Mouse (Mus musculus): ENCODE data around the gene Klf3. TPM values are rescaled to one million over a fixed set of nuclear protein-coding genes. Genes with fewer than 3 reads are reported as not detected.

Klf3 gene
- 30.9 and 32.9 TPM in 2 replicates for polyA plus RNA-seq (2015; fragmentation: Nextera tagmentation; extraction: Ambion mirVana)

DNA sequence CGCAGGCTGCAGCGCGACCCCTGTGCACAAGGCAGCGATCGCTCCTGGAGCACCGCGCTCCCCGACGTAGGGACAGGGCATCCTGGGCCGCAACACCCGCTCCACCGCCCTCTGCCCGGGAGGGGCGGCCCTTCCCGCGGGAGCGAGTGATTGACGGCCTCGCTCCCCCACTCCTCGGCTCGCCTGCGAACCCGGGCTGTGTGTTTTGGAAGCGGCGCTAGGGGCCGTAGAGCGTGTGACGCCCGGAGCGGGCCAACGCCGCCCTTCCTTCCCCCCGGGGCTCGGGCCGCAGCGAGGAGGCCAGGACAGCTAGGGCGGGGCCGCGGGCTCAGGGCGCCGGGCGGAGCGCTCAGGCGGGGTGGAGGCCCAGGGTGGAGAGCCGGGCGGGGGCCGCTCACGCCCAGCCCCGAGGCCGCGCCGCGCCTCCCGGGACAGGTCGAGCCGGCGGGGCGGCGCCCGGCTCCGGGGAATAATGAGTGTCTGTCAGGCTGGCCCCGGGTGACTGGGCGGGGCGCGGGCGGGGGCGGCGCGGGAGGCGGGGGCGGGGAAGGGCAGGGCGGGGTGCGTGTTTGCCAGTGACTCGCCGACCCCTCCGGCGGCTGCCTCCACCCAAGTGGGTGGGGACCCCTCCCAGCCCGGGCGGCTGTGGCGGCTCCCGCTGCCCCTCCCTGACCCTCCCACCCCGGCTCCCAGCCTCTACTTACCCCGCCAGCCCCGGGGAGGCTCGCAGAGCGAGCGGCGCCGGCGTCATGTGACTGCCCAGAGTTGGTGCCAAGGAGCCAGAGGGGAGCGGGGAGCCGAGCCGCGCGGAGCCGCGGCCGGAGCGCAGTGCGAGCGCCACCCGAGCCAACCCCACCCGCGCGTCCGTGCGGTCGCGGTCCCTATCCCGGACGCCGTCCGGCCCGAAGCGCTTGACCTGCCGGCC, at the start of gene Klf3:
Klf3 (plus strand) TSS at position 594 of the 925 bp plus-strand sequence.
- peak within 1 kb of the TSS; percentile 63 for H3K4me3 ChIP-seq (replicated peaks; ENCODE audit: low read length)
- under 1% methylated on average over 85 of the region's 116 CpGs for whole genome bisulfite sequencing

DNA sequence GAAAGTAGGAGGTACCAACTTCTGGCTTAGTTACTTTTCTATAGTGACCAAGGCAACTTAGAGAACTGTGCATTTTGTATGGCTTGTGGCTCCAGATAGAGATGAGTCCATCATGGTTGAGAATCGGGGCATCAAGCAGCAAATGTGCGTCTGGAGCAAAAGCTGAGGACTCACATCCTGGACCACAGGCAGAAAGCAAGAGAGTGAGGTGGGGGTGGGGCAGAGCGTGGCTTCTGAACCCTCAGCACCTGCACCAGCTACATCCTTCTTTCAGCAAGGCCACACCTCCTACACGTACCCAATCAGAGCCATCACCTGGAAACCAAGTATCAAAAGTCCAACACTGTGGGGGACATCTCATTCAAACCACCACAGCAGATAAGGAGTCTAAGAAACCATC, 40.9 kb upstream of the Klf3 start:
- Histone ChIP-seq H3K9ac (replicated peaks; ENCODE audit: low read depth, low read length) (no peak overlapping the region), H3K4me2 (ENCODE audit: low read length) (no peak overlapping the region), H3K36me3 (ENCODE audit: control insufficient read depth, insufficient read depth) (no peaks in the 10 kb centered on the region), H3K9me3 (ENCODE audit: control insufficient read depth, low read length) (no peaks in the 10 kb centered on the region), H3K27ac (ENCODE audit: low read length) (no peak overlapping the region), H3K4me1 (replicated peaks; ENCODE audit: control insufficient read depth, insufficient read depth, low read length) (no peaks in the 10 kb centered on the region), H3K4me3 (replicated peaks; ENCODE audit: low read length) (no peak overlapping the region), H3K27me3 (replicated peaks; ENCODE audit: control insufficient read depth, insufficient read depth, low read length) (no peaks in the 10 kb centered on the region)
- 89% methylated on average over 4 of the region's 4 CpGs for WGBS
- ATAC-seq: no peak

More for the DNA sequence above, at the start of gene Klf3:
- Histone ChIP-seq H3K36me3 (ENCODE audit: control insufficient read depth, insufficient read depth) (no peaks in the 10 kb centered on the region), H3K9me3 (ENCODE audit: control insufficient read depth, low read length) (peaks cover 3% of the 10 kb centered on the region; the same call in 1 of the 2 replicates), H3K4me1 (replicated peaks; ENCODE audit: control insufficient read depth, insufficient read depth, low read length) (peaks cover 25% of the 10 kb centered on the region), H3K27me3 (replicated peaks; ENCODE audit: control insufficient read depth, insufficient read depth, low read length) (no peaks in the 10 kb centered on the region), H3K4me2 (ENCODE audit: low read length) (peak within 1 kb of the TSS; percentile 73), H3K27ac (ENCODE audit: low read length) (peak within 1 kb of the TSS; percentile 97), H3K9ac (replicated peaks; ENCODE audit: low read depth, low read length) (peak within 1 kb of the TSS; percentile 91)
- peak; percentile 86 for ATAC-seq

DNA sequence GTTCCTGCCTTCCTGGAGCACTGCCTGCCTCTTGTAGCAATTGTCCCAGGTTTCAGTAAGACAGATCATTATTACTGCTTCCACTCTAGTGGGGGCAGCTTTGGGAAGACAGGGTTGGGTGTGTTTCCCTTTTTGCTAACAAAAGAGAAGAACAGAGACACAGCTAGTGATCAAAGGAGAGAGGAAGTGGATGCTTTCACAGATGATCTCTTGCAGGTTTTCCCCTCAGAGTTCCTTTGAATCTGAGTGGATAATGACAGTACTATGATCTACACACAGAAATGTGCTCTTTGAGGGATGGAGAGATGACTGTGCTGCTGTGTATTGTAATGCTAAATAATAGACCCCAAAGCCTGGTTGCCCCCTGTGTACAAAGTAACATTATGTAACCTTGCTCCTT, 38.7 kb upstream of the Klf3 start:
- Histone ChIP-seq H3K4me2 (ENCODE audit: low read length) (no peak overlapping the region), H3K27ac (ENCODE audit: low read length) (no peak overlapping the region), H3K9me3 (ENCODE audit: control insufficient read depth, low read length) (peaks cover 6% of the 10 kb centered on the region; the same call in 1 of the 2 replicates), H3K27me3 (replicated peaks; ENCODE audit: control insufficient read depth, insufficient read depth, low read length) (no peaks in the 10 kb centered on the region), H3K4me3 (replicated peaks; ENCODE audit: low read length) (no peak overlapping the region), H3K36me3 (ENCODE audit: control insufficient read depth, insufficient read depth) (no peaks in the 10 kb centered on the region), H3K4me1 (replicated peaks; ENCODE audit: control insufficient read depth, insufficient read depth, low read length) (no peaks in the 10 kb centered on the region), H3K9ac (replicated peaks; ENCODE audit: low read depth, low read length) (no peak overlapping the region)
- ATAC-seq: no peak

DNA sequence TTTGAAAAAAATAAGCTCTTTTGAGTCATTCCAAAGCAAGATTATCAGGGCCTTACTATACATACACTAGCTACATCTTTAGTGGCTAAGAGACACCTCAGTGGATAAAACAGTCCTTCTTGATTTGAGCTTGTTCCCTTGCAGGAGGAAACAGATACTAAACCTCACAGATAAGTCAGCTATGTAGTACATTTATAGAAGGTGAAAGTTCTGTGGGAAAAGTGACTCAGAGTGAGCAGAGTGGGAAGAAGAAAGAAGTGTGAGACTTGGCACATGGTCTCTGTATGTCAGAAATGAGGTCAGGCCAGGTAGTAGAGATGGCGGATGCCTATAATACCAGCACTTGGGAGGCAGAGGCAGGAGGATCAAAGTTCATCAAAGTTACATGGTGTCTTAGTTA, 37.4 kb upstream of the Klf3 start:
- no peak overlapping the region for H3K27ac ChIP-seq (ENCODE audit: low read length)
- H3K9ac ChIP-seq (replicated peaks; ENCODE audit: low read depth, low read length): no peak overlapping the region
- H3K27me3 ChIP-seq (replicated peaks; ENCODE audit: control insufficient read depth, insufficient read depth, low read length): no peaks in the 10 kb centered on the region
- 100% methylated on average over 1 of the region's 1 CpGs for WGBS
- no peak overlapping the region for H3K4me3 ChIP-seq (replicated peaks; ENCODE audit: low read length)
- no peak overlapping the region for H3K4me2 ChIP-seq (ENCODE audit: low read length)
- no peaks in the 10 kb centered on the region for H3K4me1 ChIP-seq (replicated peaks; ENCODE audit: control insufficient read depth, insufficient read depth, low read length)
- H3K9me3 ChIP-seq (ENCODE audit: control insufficient read depth, low read length): peaks cover 6% of the 10 kb centered on the region; the same call in 1 of the 2 replicates
- ATAC-seq: no peak
- H3K36me3 ChIP-seq (ENCODE audit: control insufficient read depth, insufficient read depth): no peaks in the 10 kb centered on the region

DNA sequence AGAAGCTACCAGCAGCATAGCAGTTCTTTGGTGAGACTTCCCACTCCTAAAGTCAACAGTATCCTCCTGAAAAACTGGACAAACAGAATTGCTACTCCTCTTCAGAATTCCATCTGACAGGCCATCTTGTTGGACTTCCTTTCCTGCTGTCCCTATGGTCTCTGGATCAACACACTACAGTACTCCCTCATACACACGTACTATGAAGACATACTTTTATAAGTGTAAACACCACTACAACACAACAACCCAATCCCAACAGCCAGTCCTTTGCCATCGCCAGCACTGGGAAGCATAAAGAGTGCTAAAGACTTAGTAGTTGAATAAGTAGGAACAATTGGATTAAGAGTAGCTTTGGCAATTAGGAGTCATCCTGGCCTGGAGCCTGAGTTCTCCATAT, 36.6 kb upstream of the Klf3 start:
- H3K9me3 ChIP-seq (ENCODE audit: control insufficient read depth, low read length): peaks cover 6% of the 10 kb centered on the region; the same call in 1 of the 2 replicates
- H3K4me2 ChIP-seq (ENCODE audit: low read length): no peak overlapping the region
- H3K36me3 ChIP-seq (ENCODE audit: control insufficient read depth, insufficient read depth): no peaks in the 10 kb centered on the region
- no peak overlapping the region for H3K4me3 ChIP-seq (replicated peaks; ENCODE audit: low read length)
- H3K9ac ChIP-seq (replicated peaks; ENCODE audit: low read depth, low read length): no peak overlapping the region
- no peaks in the 10 kb centered on the region for H3K4me1 ChIP-seq (replicated peaks; ENCODE audit: control insufficient read depth, insufficient read depth, low read length)
- H3K27me3 ChIP-seq (replicated peaks; ENCODE audit: control insufficient read depth, insufficient read depth, low read length): no peaks in the 10 kb centered on the region
- no peak overlapping the region for H3K27ac ChIP-seq (ENCODE audit: low read length)
- WGBS: 88% methylated on average over 2 of the region's 2 CpGs
- ATAC-seq: no peak

DNA sequence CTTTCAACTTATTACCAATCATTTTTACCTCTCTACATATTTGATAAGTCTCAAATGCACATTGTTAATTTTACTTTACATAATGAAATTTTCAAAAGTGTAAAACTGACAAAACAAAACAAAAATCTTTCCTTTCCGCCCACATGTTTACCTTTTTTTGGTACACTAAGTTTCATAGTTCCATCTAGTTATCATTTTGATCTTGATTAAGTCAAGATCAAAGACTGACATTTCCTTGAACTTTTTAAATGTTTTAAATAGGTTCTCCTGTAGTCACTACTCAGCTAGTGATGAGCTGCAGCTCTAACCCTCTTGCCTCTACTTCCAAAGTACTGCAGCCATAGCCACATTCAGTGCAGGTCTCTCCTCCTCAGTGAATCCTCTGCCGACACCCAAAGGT, 31.6 kb upstream of the Klf3 start:
- Histone ChIP-seq H3K4me1 (replicated peaks; ENCODE audit: control insufficient read depth, insufficient read depth, low read length) (no peaks in the 10 kb centered on the region), H3K9me3 (ENCODE audit: control insufficient read depth, low read length) (peaks cover 6% of the 10 kb centered on the region; the same call in 1 of the 2 replicates), H3K9ac (replicated peaks; ENCODE audit: low read depth, low read length) (no peak overlapping the region), H3K4me2 (ENCODE audit: low read length) (no peak overlapping the region), H3K27me3 (replicated peaks; ENCODE audit: control insufficient read depth, insufficient read depth, low read length) (no peaks in the 10 kb centered on the region), H3K27ac (ENCODE audit: low read length) (no peak overlapping the region), H3K36me3 (ENCODE audit: control insufficient read depth, insufficient read depth) (no peaks in the 10 kb centered on the region), H3K4me3 (replicated peaks; ENCODE audit: low read length) (no peak overlapping the region)
- WGBS: 91% methylated on average over 2 of the region's 2 CpGs
- no peak for ATAC-seq

DNA sequence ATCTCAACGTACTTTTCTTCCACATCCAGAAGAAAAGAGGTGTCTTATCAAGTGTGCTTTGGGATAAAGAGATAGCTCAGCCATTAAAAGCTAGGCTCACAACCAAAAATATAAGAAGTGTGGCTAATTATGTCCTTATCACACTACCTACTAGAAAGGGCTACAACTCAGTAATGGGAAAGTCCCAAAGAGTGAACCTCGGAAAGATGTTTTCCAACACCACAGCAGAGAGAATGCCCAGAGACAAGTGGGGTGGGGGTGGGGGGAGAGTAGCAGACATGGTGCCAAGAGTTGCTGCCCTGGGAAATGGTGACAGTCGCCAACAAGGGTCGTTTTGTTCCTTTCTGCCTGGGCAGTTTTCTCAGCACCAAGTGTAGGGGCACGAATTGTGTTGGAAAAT, 25.0 kb upstream of the Klf3 start:
- no peaks in the 10 kb centered on the region for H3K9me3 ChIP-seq (ENCODE audit: control insufficient read depth, low read length)
- no peaks in the 10 kb centered on the region for H3K4me1 ChIP-seq (replicated peaks; ENCODE audit: control insufficient read depth, insufficient read depth, low read length)
- H3K27me3 ChIP-seq (replicated peaks; ENCODE audit: control insufficient read depth, insufficient read depth, low read length): no peaks in the 10 kb centered on the region
- H3K4me2 ChIP-seq (ENCODE audit: low read length): no peak overlapping the region
- ATAC-seq: no peak
- H3K9ac ChIP-seq (replicated peaks; ENCODE audit: low read depth, low read length): no peak overlapping the region
- H3K4me3 ChIP-seq (replicated peaks; ENCODE audit: low read length): no peak overlapping the region
- no peak overlapping the region for H3K27ac ChIP-seq (ENCODE audit: low read length)
- WGBS: 65% methylated on average over 5 of the region's 5 CpGs
- no peaks in the 10 kb centered on the region for H3K36me3 ChIP-seq (ENCODE audit: control insufficient read depth, insufficient read depth)

DNA sequence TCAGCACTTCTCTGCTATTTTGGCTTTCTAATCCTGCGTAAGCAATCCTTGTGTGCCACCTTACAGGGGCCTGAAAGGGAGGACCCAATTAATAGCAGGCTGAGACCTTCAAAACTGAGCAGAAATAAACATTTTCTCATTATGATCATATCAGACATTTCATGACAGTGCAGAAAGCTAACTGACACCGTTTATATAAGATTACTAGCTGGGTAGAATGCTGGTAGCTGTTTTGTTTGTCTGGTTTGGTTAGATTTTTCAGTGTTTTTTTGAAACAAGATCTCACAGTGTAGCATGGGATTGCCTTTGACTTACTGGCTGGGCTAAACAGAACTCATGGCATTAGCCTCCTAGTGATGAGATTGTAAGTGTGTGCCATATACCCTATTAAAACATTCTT, 23.9 kb upstream of the Klf3 start:
- Histone ChIP-seq H3K9ac (replicated peaks; ENCODE audit: low read depth, low read length) (no peak overlapping the region), H3K27ac (ENCODE audit: low read length) (no peak overlapping the region), H3K4me2 (ENCODE audit: low read length) (no peak overlapping the region), H3K4me1 (replicated peaks; ENCODE audit: control insufficient read depth, insufficient read depth, low read length) (no peaks in the 10 kb centered on the region), H3K4me3 (replicated peaks; ENCODE audit: low read length) (no peak overlapping the region), H3K36me3 (ENCODE audit: control insufficient read depth, insufficient read depth) (no peaks in the 10 kb centered on the region), H3K9me3 (ENCODE audit: control insufficient read depth, low read length) (no peaks in the 10 kb centered on the region), H3K27me3 (replicated peaks; ENCODE audit: control insufficient read depth, insufficient read depth, low read length) (no peaks in the 10 kb centered on the region)
- no peak for ATAC-seq
- WGBS: 83% methylated on average over 2 of the region's 2 CpGs

DNA sequence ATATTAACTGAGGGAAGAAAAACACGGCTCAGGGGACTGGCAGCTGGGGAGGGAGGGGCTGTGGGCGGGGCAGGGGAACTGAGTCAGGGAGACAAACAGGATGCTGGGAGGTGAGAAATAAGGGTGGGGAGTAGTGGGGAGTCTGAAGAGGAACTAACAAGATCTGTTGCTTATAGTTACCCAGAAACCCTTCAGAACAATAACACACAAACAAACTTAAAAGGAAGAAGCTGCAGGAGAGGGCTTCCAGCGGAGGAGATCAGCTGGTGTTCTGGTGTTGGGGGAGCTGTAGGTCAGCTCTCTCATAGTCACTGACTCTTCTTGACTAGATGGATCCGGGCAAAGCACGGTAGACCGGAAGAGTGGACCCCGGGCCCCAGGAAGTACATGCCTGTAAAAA, 22.4 kb upstream of the Klf3 start:
- no peaks in the 10 kb centered on the region for H3K9me3 ChIP-seq (ENCODE audit: control insufficient read depth, low read length)
- no peaks in the 10 kb centered on the region for H3K4me1 ChIP-seq (replicated peaks; ENCODE audit: control insufficient read depth, insufficient read depth, low read length)
- H3K4me2 ChIP-seq (ENCODE audit: low read length): no peak overlapping the region
- H3K36me3 ChIP-seq (ENCODE audit: control insufficient read depth, insufficient read depth): no peaks in the 10 kb centered on the region
- no peak overlapping the region for H3K9ac ChIP-seq (replicated peaks; ENCODE audit: low read depth, low read length)
- WGBS: 77% methylated on average over 7 of the region's 7 CpGs
- no peak for ATAC-seq
- no peaks in the 10 kb centered on the region for H3K27me3 ChIP-seq (replicated peaks; ENCODE audit: control insufficient read depth, insufficient read depth, low read length)
- H3K4me3 ChIP-seq (replicated peaks; ENCODE audit: low read length): no peak overlapping the region
- no peak overlapping the region for H3K27ac ChIP-seq (ENCODE audit: low read length)
